ENCODE assay signal across 21 mouse cellular contexts in genomic region chr6:51882880-51883274, GRCm38 (mm10).
DNase-seq lines count a peak whose midpoint lies in the region; ATAC-seq and TF ChIP-seq lines count a peak whose summit lies in the region.
"Had no signal": no experiment of that assay in that cellular context is flagged by ENCODE, and none has a peak within 500 bp of the region (broad histone marks: within the 10 kb centered on the region; RNA-seq: fewer than 3 reads in every experiment).

No protein-coding gene starts in this region.

- H3K9me3 ChIP-seq in hindbrain, postnatal 0 days (ENCODE audit: low read length) = no peaks in the 10 kb centered on the region
- H3K9me3 ChIP-seq: embryonic facial prominence, embryonic 10.5 days; intestine, embryonic 15.5 days; limb, embryonic 13.5 days; liver, embryonic 13.5 days; midbrain, embryonic 12.5 days had no signal

- no peak overlapping the region for H3K9ac ChIP-seq in hindbrain, postnatal 0 days (replicated peaks; ENCODE audit: low read length)
- H3K9ac ChIP-seq: intestine, embryonic 15.5 days; limb, embryonic 13.5 days; liver, embryonic 13.5 days; midbrain, embryonic 12.5 days had no signal

- no peak for TF ChIP-seq POLR2A in brain, embryonic 14.5 days (IDR thresholded peaks at IDR 0.05; ENCODE audit: borderline replicate concordance, extremely low read depth, insufficient read depth, insufficient read length, poor library complexity, severe bottlenecking)

- H3K4me1 ChIP-seq in hindbrain, postnatal 0 days (ENCODE audit: insufficient read depth, low read length) = 0 out of 2 replicates have a peak, but pooled peaks cover 4% of the 10 kb centered on the region

- no peak overlapping the region for H3K27ac ChIP-seq in hindbrain, postnatal 0 days
- H3K27ac ChIP-seq: embryonic facial prominence, embryonic 10.5 days; heart, adult 2 months; intestine, embryonic 15.5 days; limb, embryonic 13.5 days; liver, embryonic 13.5 days; macrophage; midbrain, embryonic 12.5 days had no signal

- ATAC-seq in frontal cortex, adult (ENCODE audit: low TSS enrichment) = 0 out of 2 replicates have a peak, but pooled peaks have one; percentile 34
- ATAC-seq in hindbrain, postnatal 0 days = no peak
- ATAC-seq: intestine, embryonic 15.5 days had no signal

- H3K4me3 ChIP-seq in hindbrain, postnatal 0 days (ENCODE audit: low read length) = no peak overlapping the region
- H3K4me3 ChIP-seq: embryonic facial prominence, embryonic 10.5 days; heart, adult 2 months; intestine, embryonic 15.5 days; limb, embryonic 13.5 days; liver, embryonic 13.5 days; midbrain, embryonic 12.5 days had no signal

- no peaks in the 10 kb centered on the region for H3K27me3 ChIP-seq in hindbrain, postnatal 0 days (ENCODE audit: insufficient read depth, low read length)
- H3K27me3 ChIP-seq: CH12.LX; intestine, embryonic 15.5 days; liver, embryonic 13.5 days had no signal

- TF ChIP-seq CTCF in brain, embryonic 14.5 days (IDR thresholded peaks at IDR 0.05; ENCODE audit: borderline replicate concordance, extremely low read depth, insufficient read depth, insufficient read length) = no peak
- no peak for TF ChIP-seq CTCF in hindbrain, postnatal 0 days (IDR thresholded peaks at IDR 0.05; ENCODE audit: low read depth)

- H3K4me2 ChIP-seq in hindbrain, postnatal 0 days (ENCODE audit: low read depth, low read length) = no peak overlapping the region
- H3K4me2 ChIP-seq: intestine, embryonic 15.5 days; limb, embryonic 13.5 days; liver, embryonic 13.5 days; midbrain, embryonic 12.5 days had no signal

- DNase-seq in frontal cortex, postnatal 36 days (ENCODE audit: low spot score in 2 of 2) = no peak
- DNase-seq in layer of hippocampus, adult 9-11 months = peak; percentile 61
- no peak for DNase-seq in layer of hippocampus, postnatal 10 days (ENCODE audit: low spot score in 2 of 2)
- peak; percentile 89 for DNase-seq in brain, embryonic 14.5 days (ENCODE audit: low read depth)
- DNase-seq in hindbrain, postnatal 0 days (ENCODE audit: low spot score) = peak; percentile 44
- no peak for DNase-seq in kidney, postnatal 4 days
- DNase-seq in adrenal gland, adult 18-20 months (ENCODE audit: low spot score in 2 of 2) = no peak
- DNase-seq: adrenal gland, postnatal 25 days; cerebellum, adult 2 months; gastrocnemius, postnatal 14 days; heart, adult 2 months; heart, postnatal 36 days; liver, embryonic 13.5 days; thymus, postnatal 14 days had no signal

- 36% methylated on average over 5 of the region's 5 CpGs for WGBS in hindbrain, postnatal 0 days

- H3K36me3 ChIP-seq in hindbrain, postnatal 0 days (ENCODE audit: insufficient read depth, low read length) = no peaks in the 10 kb centered on the region
- H3K36me3 ChIP-seq: embryonic facial prominence, embryonic 10.5 days; intestine, embryonic 15.5 days; limb, embryonic 13.5 days; liver, embryonic 13.5 days; midbrain, embryonic 12.5 days had no signal

Comparison
In these comparisons a context has a peak if more than half of its experiments do, and no peak if none do; other contexts are left out.
1. DNase-seq: peak in layer of hippocampus, adult 9-11 months (single experiment), brain, embryonic 14.5 days (single experiment) and hindbrain, postnatal 0 days (single experiment); none in frontal cortex, postnatal 36 days (0 of 2), layer of hippocampus, postnatal 10 days (0 of 2), kidney, postnatal 4 days (0 of 2) and adrenal gland, adult 18-20 months (0 of 2).